Mouse (Mus musculus) megakaryocyte progenitor cell, adult 5-6 weeks (primary cell): ENCODE data around the gene Akap9. TPM values are rescaled to one million over a fixed set of nuclear protein-coding genes. Genes with fewer than 3 reads are reported as not detected.
"Not testable (repeated sequence)": the region's sequence is repeated elsewhere in the genome, so short reads cannot be mapped to it uniquely, and the experiment has no call there.

Experiments
- ATAC-seq: replicated peaks from 2 replicates; pipeline ENCODE4 v1.8.0; 2016; ENCODE audit warnings: mild to moderate bottlenecking, moderate TSS enrichment, inconsistent platforms; ENCODE audit not compliant: poor library complexity
- total RNA-seq, 2 experiments: library from RNA; stranded (forward) in 1 of 2; stranded (reverse) in 1 of 2; fragments of 157-497, 149-512 nt in 1 of 2; fragments of 200-1000 nt in 1 of 2; gene quantifications; 2 replicates each; pipeline versions ENCODE4 v1.2.3 to v1.2.4; 2015 to 2017

The Akap9 gene
- total RNA-seq, 2 experiments from 2014 or later = 41.9 to 53.6 TPM

DNA sequence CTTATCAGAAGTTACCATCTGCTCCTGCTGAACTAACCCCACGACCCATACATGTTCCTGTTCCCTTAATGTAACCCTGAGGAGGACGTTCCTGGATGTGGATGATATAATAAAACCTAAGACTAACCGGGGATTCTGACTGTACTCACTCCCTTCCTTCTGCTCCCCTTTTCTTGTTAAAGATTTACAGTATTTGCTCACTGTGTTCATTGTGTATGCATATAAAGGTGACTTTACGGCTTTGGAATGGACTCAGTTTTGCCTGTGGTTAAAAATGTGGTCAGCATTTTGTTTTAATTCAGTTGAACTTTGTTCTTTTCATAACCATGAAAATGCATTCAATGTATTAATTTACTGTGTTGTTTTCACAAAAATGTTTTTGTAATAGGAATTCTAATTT, 104.0 kb downstream of the Akap9 start:
- no peak for ATAC-seq

GRCm38 (mm10) chr5:4036686-4037085, 108.8 kb downstream of the Akap9 start:
- ATAC-seq = no peak

DNA sequence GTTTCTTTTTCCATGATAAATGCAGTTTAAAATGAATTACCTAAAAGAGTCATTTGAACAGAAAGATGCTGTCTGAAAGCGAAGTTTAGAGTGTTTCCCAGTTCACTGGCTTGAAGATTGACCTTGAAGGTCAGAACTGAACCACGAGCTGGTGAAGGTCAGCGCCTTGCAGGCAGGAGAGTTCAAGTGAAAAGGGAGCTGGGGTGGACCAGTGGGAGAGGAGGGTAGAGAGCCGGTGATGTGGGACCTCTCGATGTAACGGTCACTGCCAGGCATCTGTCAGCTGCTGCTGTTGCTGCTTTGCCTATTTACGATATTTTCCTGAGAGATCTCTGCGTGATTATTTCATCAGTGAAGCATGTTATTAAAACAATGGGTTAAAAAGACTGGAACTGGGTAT, 111.5 kb downstream of the Akap9 start:
- no peak for ATAC-seq

DNA sequence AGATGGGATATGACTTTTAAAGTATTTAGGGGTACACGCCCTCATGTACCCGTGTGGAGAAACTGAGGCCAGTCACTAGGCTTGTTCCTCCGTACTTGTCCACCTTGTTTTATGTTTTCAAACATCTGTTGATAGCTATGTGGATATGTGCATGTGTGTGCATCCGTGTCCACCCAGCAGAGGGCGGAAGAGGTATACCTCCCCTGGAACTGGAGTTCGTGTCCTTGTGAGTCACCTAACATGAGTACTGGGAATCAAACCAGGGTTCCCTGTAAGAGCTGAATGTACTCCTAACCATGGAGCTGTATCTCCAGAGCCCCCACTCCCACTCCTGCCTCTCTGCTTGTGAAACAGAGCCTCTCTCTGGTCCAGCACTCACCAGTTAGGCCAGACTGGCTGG, 112.5 kb downstream of the Akap9 start:
- ATAC-seq = peak; percentile 92

GRCm38 (mm10) chr5:4040922-4041321, 113.1 kb downstream of the Akap9 start:
- no peak for ATAC-seq

DNA sequence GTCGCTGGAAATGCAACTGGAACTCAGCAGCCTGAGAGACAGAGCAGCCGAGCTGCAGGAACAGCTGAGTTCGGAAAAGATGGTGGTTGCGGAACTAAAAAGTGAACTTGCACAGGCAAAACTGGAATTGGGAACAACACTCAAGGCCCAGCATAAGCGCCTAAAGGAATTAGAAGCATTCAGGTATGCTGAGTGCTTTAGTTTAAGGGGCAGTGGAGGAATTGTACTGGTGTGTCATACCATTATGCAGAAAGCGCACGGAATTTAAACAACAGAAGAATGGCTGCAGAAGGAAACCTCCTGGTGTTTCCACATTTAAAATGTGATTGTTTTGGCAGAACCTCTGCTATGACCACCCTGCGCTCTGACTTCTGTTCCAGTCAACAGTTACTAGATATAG, 132.5 kb downstream of the Akap9 start:
- ATAC-seq = no peak

GRCm38 (mm10) chr5:4066476-4067115, 138.7 kb downstream of the Akap9 start:
- 0 out of 2 replicates have a peak, but pooled peaks have one; percentile 29 for ATAC-seq

- no peak for ATAC-seq
Measured at GRCm38 (mm10) chr5:4067203-4067602, 139.3 kb downstream of the Akap9 start.

- no peak for ATAC-seq
Measured at GRCm38 (mm10) chr5:4079086-4079485, 151.2 kb downstream of the Akap9 start.

DNA sequence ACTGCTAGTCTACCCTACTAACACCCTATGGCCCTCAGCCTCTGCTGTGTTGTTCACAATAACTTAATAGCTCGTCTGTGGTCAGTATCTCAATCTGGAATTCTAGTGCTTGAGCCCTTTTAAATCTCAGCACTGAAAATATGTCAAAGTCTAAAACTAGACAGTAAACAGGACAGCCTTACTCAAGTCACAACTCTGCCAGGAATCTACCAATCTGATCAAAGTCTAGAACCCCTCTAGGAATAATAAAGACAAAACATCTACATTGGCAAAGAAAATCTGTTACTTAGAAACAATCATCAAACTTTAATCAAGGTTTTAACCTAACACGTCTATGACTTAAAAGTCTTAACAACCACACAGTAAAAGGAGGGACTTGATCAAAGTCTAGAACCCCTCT, 153.0 kb downstream of the Akap9 start:
- no peak for ATAC-seq

GRCm38 (mm10) chr5:4081513-4081912, 153.7 kb downstream of the Akap9 start:
- 0 out of 2 replicates have a peak, but pooled peaks have one; percentile 29 for ATAC-seq

DNA sequence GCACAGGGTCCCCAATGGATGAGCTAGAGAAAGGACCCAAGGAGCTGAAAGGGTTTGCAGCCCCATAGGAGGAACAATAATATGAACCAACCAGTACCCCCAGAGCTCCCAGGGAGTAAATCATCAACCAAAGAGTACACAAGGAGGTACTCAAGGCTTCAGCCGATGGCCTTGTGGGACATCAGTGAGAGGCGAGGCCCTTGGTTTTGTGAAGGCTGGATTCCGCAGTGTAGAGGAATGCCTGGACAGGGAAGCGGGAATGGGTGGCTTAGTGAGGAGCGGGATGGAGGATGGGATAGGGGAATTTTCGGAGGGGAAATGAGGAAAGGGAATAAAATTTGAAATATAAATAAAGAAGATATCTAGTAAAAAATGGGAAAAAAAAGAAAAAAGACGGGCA, 157.1 kb downstream of the Akap9 start:
- no peak for ATAC-seq

GRCm38 (mm10) chr5:4086309-4086708, 158.5 kb downstream of the Akap9 start:
- ATAC-seq = no peak

DNA sequence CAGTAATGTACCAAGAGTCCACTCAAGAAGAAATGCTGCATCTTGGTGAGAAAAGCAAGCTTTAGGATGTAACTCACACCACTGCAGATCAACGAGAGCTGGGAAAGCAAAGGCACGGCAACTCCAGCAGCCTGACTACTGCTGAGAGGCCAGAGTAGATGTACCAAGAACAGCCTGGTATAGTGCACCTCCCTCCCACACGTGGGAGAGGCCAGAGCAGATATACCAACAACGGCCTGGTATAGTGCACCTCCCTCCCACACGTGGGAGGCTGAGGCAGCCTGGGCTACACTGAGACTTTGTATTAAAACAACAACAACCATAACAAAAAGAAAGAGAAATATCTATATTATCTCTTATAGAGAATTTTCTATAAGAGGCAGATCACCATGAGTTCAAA, 160.3 kb downstream of the Akap9 start:
- ATAC-seq = no peak

DNA sequence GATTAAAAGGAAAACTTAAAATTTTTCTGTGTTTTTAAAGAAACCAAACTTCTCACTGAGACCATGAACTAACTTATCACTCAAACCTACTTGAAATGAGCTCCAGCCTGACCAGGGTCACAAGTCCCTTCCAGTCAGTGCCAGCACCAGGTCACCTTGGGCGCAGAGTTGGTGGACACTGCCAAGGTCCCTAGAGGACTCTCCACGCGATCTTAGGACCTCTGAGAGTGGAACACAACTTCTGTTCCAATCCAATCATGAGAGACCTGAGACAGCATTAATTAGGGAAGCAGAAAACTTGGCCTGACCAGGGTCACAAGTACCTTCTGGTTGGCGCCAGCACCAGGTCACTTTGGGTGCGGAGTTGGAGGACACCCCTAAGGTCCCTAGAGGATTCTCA, 166.6 kb downstream of the Akap9 start:
- ATAC-seq = no peak

GRCm38 (mm10) chr5:4101031-4101430, 173.2 kb downstream of the Akap9 start:
- no peak for ATAC-seq

DNA sequence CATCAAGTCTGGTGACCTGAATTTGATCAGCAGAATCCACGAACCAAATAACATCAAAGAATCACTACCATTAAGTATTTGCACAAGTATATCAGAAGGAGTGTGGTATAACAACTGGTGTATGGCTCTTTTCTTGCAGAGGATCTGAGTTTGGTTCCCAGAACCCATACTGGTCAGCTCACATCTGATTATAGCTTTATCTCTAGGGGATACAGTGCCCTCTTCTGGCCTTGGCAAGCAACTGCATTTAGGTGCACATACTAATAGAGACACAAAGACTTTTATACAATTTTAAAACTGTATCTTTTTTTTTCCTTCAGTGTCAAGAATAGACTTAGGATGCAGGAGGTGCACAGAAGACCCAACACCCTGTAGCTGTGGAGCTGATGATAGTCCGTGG, 173.9 kb downstream of the Akap9 start:
- 0 out of 2 replicates have a peak, but pooled peaks have one; percentile 20 for ATAC-seq

GRCm38 (mm10) chr5:4103626-4104340, 175.9 kb downstream of the Akap9 start:
- ATAC-seq = peak; percentile 22

DNA sequence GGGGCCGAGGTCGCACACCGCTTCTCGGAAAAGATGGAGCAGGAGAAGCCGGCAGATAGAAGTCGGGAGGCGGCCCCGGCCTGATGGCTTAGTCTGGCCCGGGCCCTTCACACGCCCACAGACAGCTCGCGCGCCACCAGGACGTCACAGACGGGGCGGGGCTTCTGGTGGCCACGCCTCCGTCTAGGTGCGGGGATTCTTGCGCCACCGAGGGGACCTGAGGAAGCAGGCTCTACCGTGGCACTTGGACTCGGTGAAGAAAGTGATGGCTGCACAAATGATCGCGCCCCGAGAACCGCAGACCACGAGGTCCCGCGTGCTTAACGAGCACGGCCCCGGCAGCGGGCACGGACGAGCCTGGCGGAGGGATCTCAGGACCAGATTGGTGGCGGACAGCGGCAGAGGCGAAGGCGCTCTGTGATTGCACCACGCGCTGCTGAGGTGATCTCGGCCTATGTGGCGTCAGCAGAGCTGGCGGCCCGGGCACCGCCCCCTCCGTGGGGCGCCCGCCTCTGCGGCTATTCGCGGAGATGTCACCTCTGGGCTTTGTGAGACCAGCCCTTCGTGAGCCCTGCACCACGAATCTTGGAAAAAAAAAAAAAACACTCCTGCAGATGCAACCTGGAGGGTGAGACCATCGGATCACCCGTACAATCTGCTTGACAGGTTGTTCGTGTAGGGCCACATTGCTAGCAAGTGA, 176.6 kb downstream of the Akap9 start, which contains the start of gene Cyp51:
TSS of gene Cyp51 (minus strand) at position 406 of the 700 bp plus-strand sequence.
- ATAC-seq = peak; percentile 93

GRCm38 (mm10) chr5:4105651-4106186, 177.9 kb downstream of the Akap9 start:
- no peak for ATAC-seq

GRCm38 (mm10) chr5:4107056-4107455, 179.2 kb downstream of the Akap9 start:
- not testable (repeated sequence) for ATAC-seq
